ENCODE assay signal across 10 mouse cellular contexts in the genomic region with DNA sequence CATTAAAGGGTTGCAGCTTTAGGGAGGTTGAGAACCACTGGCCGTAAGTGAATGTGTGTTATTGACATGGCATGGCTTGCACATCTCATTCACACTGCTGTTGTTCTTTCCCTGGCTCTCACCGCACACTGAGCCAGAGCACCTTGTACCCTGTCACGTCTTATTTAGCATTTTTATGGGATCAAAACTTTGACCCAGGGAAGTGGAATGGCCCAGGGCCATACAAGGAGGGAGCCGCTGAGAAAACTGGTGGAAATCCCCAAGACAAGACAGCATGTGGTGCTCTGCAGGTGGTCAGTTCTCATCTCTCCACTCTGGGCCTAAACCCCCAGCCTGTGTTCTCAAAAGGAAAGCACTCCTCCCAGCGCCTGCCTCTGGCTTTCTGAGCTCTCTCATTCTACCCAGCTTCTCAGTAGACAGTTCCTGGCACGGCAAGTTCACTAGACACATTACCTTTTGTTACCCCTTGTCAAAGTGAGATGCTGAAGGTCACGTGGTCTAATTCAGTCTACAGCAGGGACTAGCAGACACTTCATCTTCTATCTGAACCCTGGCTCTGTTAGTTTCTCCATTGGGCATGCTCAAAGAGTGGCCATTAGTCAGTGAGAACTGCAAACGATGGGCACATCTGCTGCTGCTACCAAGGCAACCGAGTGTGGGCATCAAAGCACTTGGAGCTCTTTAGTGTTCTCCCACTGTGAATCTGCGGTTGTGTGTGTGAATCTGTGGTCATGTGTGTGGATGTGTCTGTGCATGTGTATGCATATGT.
DNase-seq lines count a peak whose midpoint lies in the region; ATAC-seq lines count a peak whose summit lies in the region.
"Had no signal": no experiment of that assay in that cellular context is flagged by ENCODE, and none has a peak within 500 bp of the region (broad histone marks: within the 10 kb centered on the region; RNA-seq: fewer than 3 reads in every experiment).

No protein-coding gene starts in this region.

- ATAC-seq in hindbrain, embryonic 12.5 days (ENCODE audit: low FRiP score): peak; percentile 88
- no peak for ATAC-seq in liver, embryonic 16.5 days (ENCODE audit: low read depth)
- no peak for ATAC-seq in erythroid progenitor cell, adult 5-6 weeks (replicated peaks; ENCODE audit: low FRiP score, poor library complexity, severe bottlenecking)

- no peak overlapping the region for H3K9ac ChIP-seq in hindbrain, embryonic 12.5 days
- H3K9ac ChIP-seq in liver, embryonic 16.5 days (ENCODE audit: low read depth, low read length): 0 out of 2 replicates have a peak overlapping the region, but pooled peaks have one; percentile 14
- H3K9ac ChIP-seq: limb, embryonic 13.5 days had no signal

- H3K27ac ChIP-seq in hindbrain, embryonic 12.5 days: peak overlapping the region; percentile 26; the same call in 1 of the 2 replicates
- peak overlapping the region; percentile 55 for H3K27ac ChIP-seq in liver, embryonic 16.5 days (ENCODE audit: low read length)
- H3K27ac ChIP-seq: limb, embryonic 13.5 days had no signal

- no peaks in the 10 kb centered on the region for H3K9me3 ChIP-seq in hindbrain, embryonic 12.5 days (replicated peaks)
- no peaks in the 10 kb centered on the region for H3K9me3 ChIP-seq in liver, embryonic 16.5 days (replicated peaks; ENCODE audit: control insufficient read depth, low read length)
- H3K9me3 ChIP-seq: limb, embryonic 13.5 days had no signal

- WGBS in hindbrain, embryonic 12.5 days: 42% methylated on average over 10 of the region's 10 CpGs
- 78% methylated on average over 10 of the region's 10 CpGs for WGBS in liver, embryonic 16.5 days (ENCODE audit: insufficient replicate concordance)

- peaks cover 3% of the 10 kb centered on the region; the same call in 1 of the 2 replicates for H3K27me3 ChIP-seq in hindbrain, embryonic 12.5 days
- no peaks in the 10 kb centered on the region for H3K27me3 ChIP-seq in liver, embryonic 16.5 days (ENCODE audit: control insufficient read depth, insufficient read depth, low read depth, low read length)
- H3K27me3 ChIP-seq: limb, embryonic 13.5 days had no signal

- peak; percentile 57 to 67 for DNase-seq in left cerebral cortex, adult 18-20 months (ENCODE audit: low spot score in 2 of 2)
- no peak for DNase-seq in left cerebral cortex, adult 11 months (ENCODE audit: low spot score)
- DNase-seq in right cerebral cortex, postnatal 10 days (ENCODE audit: low spot score in 2 of 2): peak; percentile 73 to 84
- no peak for DNase-seq in lung, postnatal 25 days (ENCODE audit: low spot score)
- DNase-seq in adrenal gland, postnatal 14 days: no peak
- DNase-seq: thymus, postnatal 14 days had no signal

- peaks cover 25% of the 10 kb centered on the region for H3K4me1 ChIP-seq in hindbrain, embryonic 12.5 days
- H3K4me1 ChIP-seq in liver, embryonic 16.5 days (ENCODE audit: control insufficient read depth, low read depth, low read length): peaks cover 35% of the 10 kb centered on the region

- H3K4me3 ChIP-seq in hindbrain, embryonic 12.5 days: no peak overlapping the region
- no peak overlapping the region for H3K4me3 ChIP-seq in liver, embryonic 16.5 days (ENCODE audit: low read depth, low read length)
- H3K4me3 ChIP-seq: limb, embryonic 13.5 days had no signal

- H3K4me2 ChIP-seq in hindbrain, embryonic 12.5 days (replicated peaks): no peak overlapping the region
- H3K4me2 ChIP-seq in liver, embryonic 16.5 days (ENCODE audit: low read depth, low read length): no peak overlapping the region
- H3K4me2 ChIP-seq: limb, embryonic 13.5 days had no signal

- H3K36me3 ChIP-seq in hindbrain, embryonic 12.5 days: no peaks in the 10 kb centered on the region
- H3K36me3 ChIP-seq in liver, embryonic 16.5 days (ENCODE audit: control insufficient read depth, insufficient read depth): no peaks in the 10 kb centered on the region
- H3K36me3 ChIP-seq: limb, embryonic 13.5 days had no signal

Comparison
In these comparisons a context has a peak if more than half of its experiments do, and no peak if none do; other contexts are left out.
1. DNase-seq: peak in left cerebral cortex, adult 18-20 months (2 of 2) and right cerebral cortex, postnatal 10 days (2 of 2); none in left cerebral cortex, adult 11 months (single experiment), lung, postnatal 25 days (single experiment) and adrenal gland, postnatal 14 days (single experiment).